Comparison of ENCODE assay signal across 8 mouse cellular contexts in the genomic region with DNA sequence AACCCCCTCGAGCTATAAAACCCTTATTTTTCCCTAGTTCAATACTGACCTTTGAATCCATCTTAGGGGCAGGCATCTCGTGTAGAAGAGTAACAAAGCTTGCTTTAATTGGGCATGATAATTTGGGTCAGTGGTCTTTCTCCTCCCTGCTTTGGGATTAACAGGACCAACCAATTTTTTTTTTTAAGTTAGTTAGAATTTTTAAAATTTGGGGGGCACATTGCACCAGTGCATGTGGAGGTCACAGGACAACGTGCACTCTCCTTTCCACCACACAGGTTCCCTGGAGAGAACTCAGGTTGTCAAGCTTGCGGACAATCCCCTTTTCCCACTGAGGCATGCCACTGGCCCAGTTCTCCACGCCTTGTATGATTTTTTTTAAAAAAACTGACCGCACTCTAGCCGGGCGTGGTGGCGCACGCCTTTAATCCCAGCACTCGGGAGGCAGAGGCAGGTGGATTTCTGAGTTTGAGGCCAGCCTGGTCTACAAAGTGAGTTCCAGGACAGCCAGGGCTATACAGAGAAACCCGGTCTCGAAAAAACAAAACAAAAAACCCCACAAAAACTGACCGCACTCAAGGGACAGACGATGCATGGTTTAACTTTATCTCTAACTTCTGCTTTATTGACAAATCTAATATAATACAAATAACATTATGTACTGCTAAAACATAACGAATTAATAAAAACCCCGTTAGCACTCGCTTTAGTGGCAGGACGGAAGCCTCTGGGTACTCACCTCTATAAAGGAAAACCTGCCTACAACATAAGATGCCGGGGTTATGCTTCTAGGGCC. TPM values are rescaled to one million over a fixed set of nuclear protein-coding genes. Genes with fewer than 3 reads are reported as not detected.
DNase-seq lines count a peak whose midpoint lies in the region; ATAC-seq and TF ChIP-seq lines count a peak whose summit lies in the region.

No protein-coding gene starts in this region.

- 5% methylated on average over 20 of the region's 20 CpGs for WGBS in kidney, adult 2 months
- WGBS in hindbrain, embryonic 12.5 days = 6% methylated on average over 20 of the region's 20 CpGs
- 4% methylated on average over 20 of the region's 20 CpGs for whole genome bisulfite sequencing in midbrain, embryonic 13.5 days

- H3K4me1 ChIP-seq in kidney, adult 2 months (ENCODE audit: control insufficient read depth, insufficient read depth, low read length) = peaks cover 9% of the 10 kb centered on the region
- peaks cover 31% of the 10 kb centered on the region for H3K4me1 ChIP-seq in hindbrain, embryonic 12.5 days
- H3K4me1 ChIP-seq in midbrain, embryonic 13.5 days (replicated peaks) = peaks cover 50% of the 10 kb centered on the region

- POLR2A ChIA-PET in Patski (lab: Charles Lee) = interaction anchor here (0.5 to 1.6 kb wide), 4 partner anchors 10 to 1013 kb away, joined by 3 read pairs; no protein-coding TSS in a partner anchor

- ATAC-seq in Patski = peak; percentile 14
- ATAC-seq in hindbrain, embryonic 12.5 days (ENCODE audit: low FRiP score) = no peak
- ATAC-seq in midbrain, embryonic 13.5 days = no peak

- peak overlapping the region; percentile 96 for H3K4me3 ChIP-seq in kidney, adult 2 months (ENCODE audit: insufficient read depth, low read depth, low read length)
- peak overlapping the region; percentile 86 for H3K4me3 ChIP-seq in hindbrain, embryonic 12.5 days
- peak overlapping the region; percentile 94 for H3K4me3 ChIP-seq in midbrain, embryonic 13.5 days (replicated peaks)

- peak; percentile 28 for DNase-seq in kidney, adult 2 months
- no peak for DNase-seq in kidney, adult 8-10 months
- DNase-seq in Patski (ENCODE audit: low read depth, low spot score) = no peak
- no peak for DNase-seq in gastrocnemius, postnatal 10 days
- DNase-seq in urinary bladder, postnatal 36 days (ENCODE audit: low spot score in 2 of 2) = no peak
- DNase-seq in right cerebral cortex, adult 18-20 months = no peak

- H3K27ac ChIP-seq in kidney, adult 2 months (ENCODE audit: insufficient read depth, low read depth, low read length) = peak overlapping the region; percentile 59
- H3K27ac ChIP-seq in hindbrain, embryonic 12.5 days = peak overlapping the region; percentile 98
- peak overlapping the region; percentile 97 for H3K27ac ChIP-seq in midbrain, embryonic 13.5 days

- H3K27me3 ChIP-seq in kidney, adult 2 months (replicated peaks; ENCODE audit: control insufficient read depth, insufficient read depth, low read length) = no peaks in the 10 kb centered on the region
- H3K27me3 ChIP-seq in Patski = no peaks in the 10 kb centered on the region
- no peaks in the 10 kb centered on the region for H3K27me3 ChIP-seq in hindbrain, embryonic 12.5 days
- H3K27me3 ChIP-seq in midbrain, embryonic 13.5 days = no peaks in the 10 kb centered on the region

- no peaks in the 10 kb centered on the region for H3K9me3 ChIP-seq in hindbrain, embryonic 12.5 days (replicated peaks)
- H3K9me3 ChIP-seq in midbrain, embryonic 13.5 days = no peaks in the 10 kb centered on the region

- CTCF ChIA-PET in Patski (lab: Charles Lee) = interaction anchor here (5.0 kb wide), 1 partner anchor 18 kb away, joined by 27 read pairs; no protein-coding TSS in a partner anchor

- peaks cover 5% of the 10 kb centered on the region for H3K36me3 ChIP-seq in kidney, adult 2 months (ENCODE audit: control insufficient read depth, insufficient read depth, low read length)
- H3K36me3 ChIP-seq in hindbrain, embryonic 12.5 days = peaks cover 47% of the 10 kb centered on the region
- H3K36me3 ChIP-seq in midbrain, embryonic 13.5 days = peaks cover 39% of the 10 kb centered on the region

- peak overlapping the region; percentile 94 for H3K9ac ChIP-seq in hindbrain, embryonic 12.5 days
- peak overlapping the region; percentile 98 for H3K9ac ChIP-seq in midbrain, embryonic 13.5 days (replicated peaks)

- in situ Hi-C loops in Patski (cut with MboI; ENCODE audit: low pct_unique_long_range_greater_than_20kb) = no loop called here

- no peak for TF ChIP-seq CTCF in kidney, adult 2 months (conservative IDR thresholded peaks at IDR 0.05; ENCODE audit: insufficient read depth, insufficient read length, low read depth, low read length)
- no peak for TF ChIP-seq CTCF in Patski (IDR thresholded peaks at IDR 0.05)

- no peak for TF ChIP-seq POLR2A in kidney, adult 2 months (IDR thresholded peaks at IDR 0.05; ENCODE audit: low read depth, low read length)

- H3K4me2 ChIP-seq in hindbrain, embryonic 12.5 days (replicated peaks) = peak overlapping the region; percentile 57
- H3K4me2 ChIP-seq in midbrain, embryonic 13.5 days (replicated peaks) = peak overlapping the region; percentile 92

RNA-seq across cellular contexts. Expression of gene Zfp553, which starts 0.8 kb away (rescaled TPM):
- 7.9 and 9.6 TPM in 2 replicates for polyA plus RNA-seq in kidney, adult 2 months (2012; rRNA removed)
- 17.7 TPM for polyA plus RNA-seq in Patski (2021)
- 61.3 and 67.9 TPM in 2 replicates for polyA plus RNA-seq in hindbrain, embryonic 12.5 days (2016; fragmentation: Nextera tagmentation; extraction: Ambion mirVana)
- 69.3 and 75.4 TPM in 2 replicates for polyA plus RNA-seq in midbrain, embryonic 13.5 days (2015; fragmentation: Nextera tagmentation; extraction: Ambion mirVana)
- 1 to 10 TPM; 5.5 to 7.3 TPM for total RNA-seq in gastrocnemius, postnatal 10 days (2021)

RNA-seq across cellular contexts. Expression of gene Sept1, which starts 0.9 kb away (rescaled TPM):
- 24.1 and 38.4 TPM in 2 replicates for polyA plus RNA-seq in kidney, adult 2 months (2012; rRNA removed)
- 2.1 TPM for polyA plus RNA-seq in Patski (2021)
- 32.7 and 33.2 TPM in 2 replicates for polyA plus RNA-seq in hindbrain, embryonic 12.5 days (2016; fragmentation: Nextera tagmentation; extraction: Ambion mirVana)
- 27.1 and 28.3 TPM in 2 replicates for polyA plus RNA-seq in midbrain, embryonic 13.5 days (2015; fragmentation: Nextera tagmentation; extraction: Ambion mirVana)
- 1 to 10 TPM; 6.9 to 7.5 TPM for total RNA-seq in gastrocnemius, postnatal 10 days (2021)

RNA-seq across cellular contexts. Expression of gene Zfp771, which starts 12.1 kb away (rescaled TPM):
- 48.4 and 85.5 TPM in 2 replicates for polyA plus RNA-seq in kidney, adult 2 months (2012; rRNA removed)
- 45.1 TPM for polyA plus RNA-seq in Patski (2021)
- polyA plus RNA-seq in hindbrain, embryonic 12.5 days (2016; fragmentation: Nextera tagmentation; extraction: Ambion mirVana) = 61.3 and 62.8 TPM in 2 replicates
- polyA plus RNA-seq in midbrain, embryonic 13.5 days (2015; fragmentation: Nextera tagmentation; extraction: Ambion mirVana) = 50.5 and 59.7 TPM in 2 replicates
- 10 to 100 TPM; 18.6 to 20.9 TPM for total RNA-seq in gastrocnemius, postnatal 10 days (2021)

RNA-seq across cellular contexts. Expression of gene Mylpf, which starts 23.3 kb away (rescaled TPM):
- polyA plus RNA-seq in kidney, adult 2 months (2012; rRNA removed) = 0.33 and 90.1 TPM in 2 replicates
- polyA plus RNA-seq in Patski (2021) = 6.9 TPM
- polyA plus RNA-seq in hindbrain, embryonic 12.5 days (2016; fragmentation: Nextera tagmentation; extraction: Ambion mirVana) = 19.5 and 46.1 TPM in 2 replicates
- 8.5 and 9.0 TPM in 2 replicates for polyA plus RNA-seq in midbrain, embryonic 13.5 days (2015; fragmentation: Nextera tagmentation; extraction: Ambion mirVana)
- total RNA-seq in gastrocnemius, postnatal 10 days (2021) = over 10,000 TPM; 46,059 to 51,168 TPM

RNA-seq across cellular contexts. Expression of gene Tbc1d10b, which starts 23.8 kb away (rescaled TPM):
- polyA plus RNA-seq in kidney, adult 2 months (2012; rRNA removed) = 26.8 and 28.5 TPM in 2 replicates
- polyA plus RNA-seq in Patski (2021) = 51.7 TPM
- polyA plus RNA-seq in hindbrain, embryonic 12.5 days (2016; fragmentation: Nextera tagmentation; extraction: Ambion mirVana) = 46.5 and 47.2 TPM in 2 replicates
- polyA plus RNA-seq in midbrain, embryonic 13.5 days (2015; fragmentation: Nextera tagmentation; extraction: Ambion mirVana) = 30.0 and 30.7 TPM in 2 replicates
- total RNA-seq in gastrocnemius, postnatal 10 days (2021) = 10 to 100 TPM; 38.6 to 45.1 TPM
